Mouse (Mus musculus): ENCODE measurements around the gene Edem3. TPM values are rescaled to one million over a fixed set of nuclear protein-coding genes. Genes with fewer than 3 reads are reported as not detected.
"Not testable (repeated sequence)": the region's sequence is repeated elsewhere in the genome, so short reads cannot be mapped to it uniquely, and the experiment has no call there.

Edem3 gene
- polyA plus RNA-seq, 1 experiment: 8.6 TPM

DNA sequence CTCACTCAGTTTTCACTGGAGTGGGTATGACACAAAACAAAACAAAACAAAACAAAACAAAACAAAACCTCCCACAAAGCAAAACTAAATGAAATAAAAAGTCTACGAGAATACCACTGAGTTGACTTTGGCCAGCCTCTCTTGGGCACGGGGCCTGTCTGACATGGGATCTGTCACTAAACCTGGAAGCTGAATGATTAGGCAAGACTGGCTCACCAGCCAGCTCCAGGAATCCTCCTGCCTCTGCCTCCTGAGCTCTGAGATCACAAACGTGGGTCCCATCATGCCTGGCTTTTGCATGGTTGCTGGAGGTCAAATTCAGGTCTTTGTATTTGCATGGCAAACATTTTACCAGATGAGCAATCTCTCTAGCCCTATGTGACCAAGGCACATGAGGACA, 76.6 kb downstream of the Edem3 start:
- Histone ChIP-seq H3K4me3 (replicated peaks; ENCODE audit: control insufficient read depth, low read depth, low read length) (no peak overlapping the region), H3K27ac (ENCODE audit: control insufficient read depth, insufficient read depth, low read depth, low read length, poor library complexity) (no peak overlapping the region), H3K4me1 (ENCODE audit: control insufficient read depth, insufficient read depth, low read length) (no peaks in the 10 kb centered on the region)
- 84% methylated on average over 3 of the region's 3 CpGs for WGBS
- TF ChIP-seq CTCF (IDR thresholded peaks at IDR 0.05; ENCODE audit: control insufficient read depth, insufficient read depth, low read length) (no peak), POLR2A (IDR thresholded peaks at IDR 0.05; ENCODE audit: borderline replicate concordance, control insufficient read depth, low read depth, low read length) (no peak)

DNA sequence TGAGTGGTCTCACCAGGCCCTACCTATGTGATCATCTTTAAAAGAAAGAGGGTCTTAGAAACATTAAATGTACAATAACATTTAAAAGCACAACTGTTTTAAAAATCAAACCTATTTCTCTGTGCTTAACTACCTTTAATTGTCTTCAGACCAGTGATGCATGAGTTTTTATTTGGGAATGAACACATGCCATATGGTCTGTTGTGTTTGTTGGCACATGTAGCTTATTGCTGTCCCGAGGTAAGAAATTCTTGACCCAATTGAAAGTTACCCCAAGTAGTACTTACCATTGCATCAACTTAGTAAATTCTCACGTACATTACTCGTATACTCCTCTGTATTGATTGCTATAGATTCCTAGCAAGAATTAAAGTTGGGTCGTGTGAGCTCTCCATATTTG, 80.1 kb downstream of the Edem3 start:
- 80% methylated on average over 4 of the region's 4 CpGs for WGBS
- Histone ChIP-seq H3K4me3 (replicated peaks; ENCODE audit: control insufficient read depth, low read depth, low read length) (no peak overlapping the region), H3K4me1 (ENCODE audit: control insufficient read depth, insufficient read depth, low read length) (no peaks in the 10 kb centered on the region), H3K27ac (ENCODE audit: control insufficient read depth, insufficient read depth, low read depth, low read length, poor library complexity) (no peak overlapping the region)
- TF ChIP-seq CTCF (IDR thresholded peaks at IDR 0.05; ENCODE audit: control insufficient read depth, insufficient read depth, low read length) (no peak), POLR2A (IDR thresholded peaks at IDR 0.05; ENCODE audit: borderline replicate concordance, control insufficient read depth, low read depth, low read length) (no peak)

DNA sequence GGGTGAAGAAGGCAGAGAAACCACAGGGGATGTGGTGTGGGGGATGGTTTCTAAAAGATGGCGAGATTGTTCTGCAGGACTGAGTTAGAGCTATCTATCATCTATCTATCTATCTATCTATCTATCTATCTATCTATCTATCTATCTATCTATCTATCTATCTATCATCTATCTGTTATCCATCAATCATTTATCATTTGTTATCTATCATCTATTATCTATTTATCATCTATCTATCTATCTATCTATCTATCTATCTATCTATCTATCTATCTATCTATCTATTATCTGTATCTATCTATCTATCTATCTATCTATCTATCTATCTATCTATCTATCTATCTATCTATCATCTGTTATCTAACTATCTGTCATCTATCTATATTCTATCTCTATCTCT, 85.2 kb downstream of the Edem3 start:
- H3K27ac ChIP-seq (ENCODE audit: control insufficient read depth, insufficient read depth, low read depth, low read length, poor library complexity): not testable (repeated sequence)
- WGBS: 67% methylated on average over 1 of the region's 1 CpGs

DNA sequence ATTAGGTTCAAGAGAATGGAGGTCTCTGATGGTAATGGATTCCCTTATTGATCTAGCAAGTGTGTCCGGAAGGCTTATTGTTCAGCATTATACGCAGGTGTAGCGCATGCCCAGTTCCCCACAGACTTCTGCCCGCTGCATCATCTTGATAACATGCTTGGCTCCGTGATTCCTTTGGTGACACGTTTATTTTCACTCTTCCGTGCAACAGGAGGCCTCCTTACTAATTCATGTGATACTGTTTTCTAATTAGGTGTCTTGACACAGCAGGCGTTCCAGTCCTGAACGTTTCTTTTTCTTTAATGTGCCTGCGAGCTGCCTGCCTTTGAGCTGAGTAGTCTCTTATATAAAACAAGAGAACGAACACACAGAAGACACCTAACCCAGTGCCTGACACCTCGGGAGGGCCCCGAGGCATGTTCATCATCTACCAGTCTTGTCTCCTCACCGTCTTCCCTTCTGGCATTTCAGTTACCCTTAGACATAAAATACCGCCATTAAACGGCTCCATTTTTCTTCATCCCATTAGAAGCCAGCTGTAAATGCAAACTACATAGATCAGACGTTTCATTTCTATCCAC, 90.2 kb downstream of the Edem3 start:
- no peak for TF ChIP-seq POLR2A (IDR thresholded peaks at IDR 0.05; ENCODE audit: borderline replicate concordance, control insufficient read depth, low read depth, low read length)
- no peak overlapping the region for H3K4me3 ChIP-seq (replicated peaks; ENCODE audit: control insufficient read depth, low read depth, low read length)
- no peaks in the 10 kb centered on the region for H3K4me1 ChIP-seq (ENCODE audit: control insufficient read depth, insufficient read depth, low read length)
- no peak overlapping the region for H3K27ac ChIP-seq (ENCODE audit: control insufficient read depth, insufficient read depth, low read depth, low read length, poor library complexity)
- WGBS: 83% methylated on average over 17 of the region's 17 CpGs

More for the DNA sequence above, 85.2 kb downstream of the Edem3 start:
- not testable (repeated sequence) for H3K4me1 ChIP-seq (ENCODE audit: control insufficient read depth, insufficient read depth, low read length); H3K4me3 ChIP-seq (replicated peaks; ENCODE audit: control insufficient read depth, low read depth, low read length)

DNA sequence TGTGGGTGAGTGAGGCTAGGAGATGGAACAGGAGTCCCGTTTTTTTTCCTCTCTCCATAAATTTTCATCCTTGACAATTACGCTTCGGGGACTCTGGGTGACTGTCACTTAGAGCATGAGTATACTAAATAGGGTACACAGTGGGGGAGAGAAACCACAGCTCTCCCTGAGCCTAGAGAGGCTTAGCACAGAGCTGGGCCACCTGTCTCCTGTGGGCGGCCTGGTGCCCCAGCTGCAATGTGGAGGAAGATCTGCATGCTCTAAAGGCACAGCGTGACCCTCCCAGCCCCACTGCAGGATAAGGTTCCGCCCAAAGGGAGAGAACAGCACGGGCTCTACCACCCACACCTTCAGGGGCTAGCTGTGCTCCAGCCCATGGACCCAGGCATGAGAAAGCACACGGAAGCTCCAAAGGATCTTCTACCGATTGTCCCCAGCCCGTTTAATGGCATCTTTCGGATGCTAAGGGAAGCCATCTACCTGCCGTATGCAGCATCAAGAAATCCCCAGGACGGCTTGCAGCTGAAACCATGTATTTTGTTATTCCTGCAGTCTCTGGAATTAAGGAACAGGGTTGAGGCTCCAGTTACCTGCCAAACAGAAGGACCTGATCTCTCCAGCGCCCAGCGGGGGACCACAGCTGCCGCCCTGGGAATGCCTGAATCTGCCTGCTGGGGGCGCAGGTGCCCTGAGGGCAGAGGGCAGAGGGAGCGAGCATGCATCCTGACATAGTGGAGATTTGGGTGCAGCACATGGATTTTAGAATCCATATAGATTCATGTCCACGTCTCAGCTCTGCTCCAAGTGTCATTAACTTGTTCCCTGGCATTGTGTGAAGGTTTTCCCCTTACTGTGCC, 91.0 kb downstream of the Edem3 start:
- Histone ChIP-seq H3K27ac (ENCODE audit: control insufficient read depth, insufficient read depth, low read depth, low read length, poor library complexity) (no peak overlapping the region), H3K4me1 (ENCODE audit: control insufficient read depth, insufficient read depth, low read length) (no peaks in the 10 kb centered on the region), H3K4me3 (replicated peaks; ENCODE audit: control insufficient read depth, low read depth, low read length) (no peak overlapping the region)
- 72% methylated on average over 19 of the region's 19 CpGs for WGBS
- TF ChIP-seq CTCF (IDR thresholded peaks at IDR 0.05; ENCODE audit: control insufficient read depth, insufficient read depth, low read length): peak; percentile 14; the same call in 1 of the 2 replicates
- TF ChIP-seq POLR2A (IDR thresholded peaks at IDR 0.05; ENCODE audit: borderline replicate concordance, control insufficient read depth, low read depth, low read length): no peak

DNA sequence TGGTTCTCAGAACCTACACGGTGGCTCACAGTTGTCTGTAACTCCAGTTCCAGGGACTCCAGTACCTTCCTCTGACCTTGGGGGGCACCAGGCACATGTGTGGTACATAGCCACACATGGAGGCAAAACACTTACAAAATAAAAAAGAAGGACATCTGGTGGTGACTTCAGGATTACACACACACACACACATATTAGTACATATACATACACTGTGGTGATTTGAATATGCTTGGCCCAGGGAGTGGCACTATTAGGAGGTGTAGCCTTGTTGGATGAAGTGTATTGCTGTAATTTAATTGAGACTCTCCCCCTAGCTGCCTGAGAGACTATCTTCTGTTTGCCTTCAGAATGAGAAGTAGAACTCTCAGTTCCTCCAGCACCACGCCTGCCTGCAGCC, 93.1 kb downstream of the Edem3 start:
- WGBS: 82% methylated on average over 2 of the region's 2 CpGs
- Histone ChIP-seq H3K4me3 (replicated peaks; ENCODE audit: control insufficient read depth, low read depth, low read length) (no peak overlapping the region), H3K27ac (ENCODE audit: control insufficient read depth, insufficient read depth, low read depth, low read length, poor library complexity) (no peak overlapping the region), H3K4me1 (ENCODE audit: control insufficient read depth, insufficient read depth, low read length) (no peaks in the 10 kb centered on the region)
- TF ChIP-seq POLR2A (IDR thresholded peaks at IDR 0.05; ENCODE audit: borderline replicate concordance, control insufficient read depth, low read depth, low read length) (no peak), CTCF (IDR thresholded peaks at IDR 0.05; ENCODE audit: control insufficient read depth, insufficient read depth, low read length) (no peak)

DNA sequence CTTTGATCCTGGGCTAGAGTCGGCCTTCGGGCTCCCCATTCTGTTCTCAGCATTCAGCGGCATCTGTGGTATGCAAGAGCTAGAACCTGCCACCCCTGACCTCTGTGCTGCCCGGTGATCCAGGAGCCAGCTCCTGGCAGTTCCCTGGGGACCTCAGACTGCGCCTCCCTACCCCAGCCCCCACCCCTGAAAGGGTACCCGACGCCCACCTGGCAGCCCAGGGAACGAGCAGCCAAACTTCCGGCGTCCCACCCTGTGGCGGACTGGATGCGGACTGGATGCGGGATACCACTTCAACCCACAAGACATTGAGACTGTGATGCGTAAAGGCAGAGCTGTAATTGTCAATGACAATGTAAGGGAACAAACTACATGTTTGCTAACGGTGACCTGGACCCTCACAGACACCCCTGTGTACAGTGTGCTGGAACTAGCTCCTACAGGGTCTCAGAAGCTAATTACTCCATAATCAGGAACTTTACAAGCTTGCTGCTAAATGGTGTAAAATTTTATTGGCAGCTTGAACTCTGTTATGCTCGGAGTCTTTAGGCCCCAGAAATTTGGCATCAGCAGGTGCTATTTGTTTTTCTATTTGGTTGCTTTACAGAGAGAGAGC, 94.9 kb downstream of the Edem3 start:
- no peak for TF ChIP-seq POLR2A (IDR thresholded peaks at IDR 0.05; ENCODE audit: borderline replicate concordance, control insufficient read depth, low read depth, low read length)
- no peak for TF ChIP-seq CTCF (IDR thresholded peaks at IDR 0.05; ENCODE audit: control insufficient read depth, insufficient read depth, low read length)

DNA sequence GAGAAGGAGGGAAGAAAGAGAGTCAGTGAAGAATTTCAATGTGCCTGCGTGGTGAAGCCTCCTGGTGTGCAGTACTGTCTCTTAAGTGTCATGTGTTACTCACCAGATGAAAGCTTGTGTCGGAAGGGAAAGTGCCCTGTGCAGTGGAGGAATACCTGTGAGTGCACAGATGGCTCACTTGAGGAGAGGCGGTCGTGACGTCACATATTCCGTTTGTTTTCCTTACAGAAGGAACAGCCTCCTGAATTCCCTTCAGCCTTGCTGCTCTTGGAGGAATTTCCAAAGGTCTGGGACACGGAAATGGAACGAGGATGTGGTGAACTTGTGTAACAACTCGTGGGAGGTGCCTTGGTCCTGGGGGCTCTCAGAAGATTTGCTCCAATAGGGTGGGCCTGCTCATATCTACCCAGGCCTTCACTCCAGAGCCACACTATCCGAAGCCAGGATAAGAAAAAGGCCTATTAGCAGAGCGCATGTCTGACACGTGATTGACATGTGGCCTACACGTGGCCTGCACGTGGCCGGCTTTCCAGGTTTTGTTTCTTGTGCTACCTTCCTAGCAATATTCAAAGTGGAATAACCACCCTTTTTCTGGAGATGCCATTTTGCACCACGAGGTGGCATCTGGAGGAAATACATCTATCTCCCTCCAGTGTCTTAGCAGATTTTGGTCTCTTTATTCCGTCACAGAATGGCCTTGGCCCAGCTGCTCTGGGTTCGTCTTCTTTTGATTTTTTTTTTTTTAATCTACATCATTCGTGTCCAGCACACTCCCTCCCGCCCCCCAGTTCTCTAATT, 96.1 kb downstream of the Edem3 start:
- no peaks in the 10 kb centered on the region for H3K4me1 ChIP-seq (ENCODE audit: control insufficient read depth, insufficient read depth, low read length)
- TF ChIP-seq CTCF (IDR thresholded peaks at IDR 0.05; ENCODE audit: control insufficient read depth, insufficient read depth, low read length) (no peak), POLR2A (IDR thresholded peaks at IDR 0.05; ENCODE audit: borderline replicate concordance, control insufficient read depth, low read depth, low read length) (no peak)
- 82% methylated on average over 20 of the region's 20 CpGs for WGBS
- H3K27ac ChIP-seq (ENCODE audit: control insufficient read depth, insufficient read depth, low read depth, low read length, poor library complexity): no peak overlapping the region
- H3K4me3 ChIP-seq (replicated peaks; ENCODE audit: control insufficient read depth, low read depth, low read length): no peak overlapping the region

More for the DNA sequence above, 94.9 kb downstream of the Edem3 start:
- no peaks in the 10 kb centered on the region for H3K4me1 ChIP-seq (ENCODE audit: control insufficient read depth, insufficient read depth, low read length)
- no peak overlapping the region for H3K4me3 ChIP-seq (replicated peaks; ENCODE audit: control insufficient read depth, low read depth, low read length)
- WGBS: 89% methylated on average over 16 of the region's 16 CpGs
- no peak overlapping the region for H3K27ac ChIP-seq (ENCODE audit: control insufficient read depth, insufficient read depth, low read depth, low read length, poor library complexity)
